Mouse (Mus musculus) T-helper 1 cell (primary cell): ENCODE measurements around the gene Tmub1.

ENCODE experiments used
- in situ Hi-C: fragments of 300-600 bp; cut with MboI, MseI; formaldehyde crosslinking; loops from one replicate; pipeline ENCODE4 v1.15.1; 2025; ENCODE audit warnings: high pct_unique_total_duplicates

Tmub1 gene

GRCm38 (mm10) chr5:24447624-24448298 lies at the start of gene Tmub1:
Gene Tmub1, minus strand, starts transcription at chr5:24447854.
- in situ Hi-C loops = loop anchor here (5.0 kb wide), 1 partner anchor 600 kb away; no protein-coding TSS in a partner anchor

DNA sequence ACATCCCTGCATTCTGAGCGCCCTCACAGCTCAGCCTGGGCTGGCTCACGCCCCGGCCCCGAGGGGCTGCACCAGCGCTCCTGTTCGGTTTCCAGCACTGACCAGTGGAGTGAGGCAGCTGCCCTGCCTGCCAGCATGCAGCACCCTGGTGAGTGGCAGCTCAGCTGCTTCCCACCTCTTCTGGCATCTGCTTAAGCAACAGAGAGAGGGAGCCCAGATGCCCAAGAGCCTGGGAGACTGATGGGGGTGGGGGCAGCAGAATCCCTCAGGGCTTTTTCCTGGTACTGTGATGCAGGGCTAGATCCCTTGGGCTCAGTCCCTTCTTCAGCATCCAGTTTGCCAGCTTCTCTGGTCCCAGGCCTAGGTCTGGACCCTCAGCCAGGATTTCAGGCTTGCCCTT lies 49.1 kb upstream of the Tmub1 start:
- in situ Hi-C loops = no loop called here

DNA sequence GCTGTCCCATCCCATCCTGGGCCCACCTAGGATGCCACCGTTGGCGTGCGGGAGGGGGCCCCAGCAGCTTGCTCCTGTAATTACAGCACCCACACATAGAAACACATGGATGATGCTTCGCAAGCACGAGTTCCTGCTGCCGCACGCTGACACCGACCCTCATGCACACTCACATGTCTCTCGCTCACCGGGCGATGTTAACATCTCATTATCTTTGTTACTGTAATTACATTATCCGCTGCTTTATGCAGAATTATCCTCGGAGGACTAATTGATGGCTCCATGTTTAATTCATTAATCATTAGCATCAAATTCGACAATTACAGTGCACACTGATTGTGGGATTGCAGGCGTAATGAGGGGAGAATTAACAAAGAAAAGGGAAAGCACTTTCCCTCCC lies 47.4 kb upstream of the Tmub1 start:
- in situ Hi-C loops = no loop called here

- in situ Hi-C loops = no loop called here
Observed at GRCm38 (mm10) chr5:24492546-24493285, 45.1 kb upstream of the Tmub1 start.

DNA sequence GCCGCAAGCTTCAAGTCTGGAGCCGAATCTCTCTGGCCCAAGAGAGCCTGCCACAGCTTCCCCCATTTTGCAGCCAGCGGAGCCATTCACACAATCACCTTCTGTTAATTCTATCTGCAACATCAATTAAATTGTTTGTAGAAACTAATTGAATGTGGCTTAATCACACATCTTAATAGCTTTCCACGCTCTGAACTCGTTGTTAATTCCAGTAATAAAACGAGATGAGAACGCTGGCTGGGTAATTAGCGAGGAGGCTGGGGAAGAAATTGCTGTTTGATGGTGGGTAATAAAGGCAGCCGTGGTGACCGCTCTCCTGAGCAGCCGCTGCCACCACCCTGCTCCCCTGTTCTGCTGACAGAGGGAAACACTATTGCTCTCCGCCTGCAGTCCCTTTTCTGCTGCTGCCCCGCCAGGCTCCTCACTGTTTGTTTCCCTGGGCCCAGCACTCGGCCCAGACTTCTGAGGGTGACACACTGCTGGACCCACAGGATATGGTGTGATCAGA lies 42.8 kb upstream of the Tmub1 start:
- in situ Hi-C loops = no loop called here

GRCm38 (mm10) chr5:24486738-24487137 lies 39.1 kb upstream of the Tmub1 start:
- in situ Hi-C loops = no loop called here

DNA sequence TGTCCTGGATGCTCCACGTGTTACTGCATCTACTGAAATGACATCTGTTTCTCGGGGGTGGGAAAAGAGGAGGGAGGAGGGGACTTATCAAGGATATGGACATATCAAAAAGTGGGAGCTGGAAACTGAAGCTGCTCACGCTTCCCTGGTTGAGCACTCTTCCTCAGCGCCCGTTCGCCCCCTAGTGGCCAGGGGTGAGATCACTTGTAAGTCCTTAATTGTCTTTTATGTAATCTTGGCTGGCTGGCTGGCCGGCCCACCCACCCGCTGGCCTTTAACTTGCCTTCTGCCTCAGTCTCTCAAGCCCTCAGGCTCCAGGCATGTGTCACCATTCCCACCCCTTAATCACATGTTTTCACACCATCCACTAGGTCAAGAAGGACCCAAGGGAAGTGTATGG lies 38.4 kb upstream of the Tmub1 start:
- in situ Hi-C loops = no loop called here

- in situ Hi-C loops = no loop called here
Observed at GRCm38 (mm10) chr5:24484963-24485362, 37.3 kb upstream of the Tmub1 start.

- in situ Hi-C loops = no loop called here
Observed at GRCm38 (mm10) chr5:24483326-24483725, 35.7 kb upstream of the Tmub1 start.

DNA sequence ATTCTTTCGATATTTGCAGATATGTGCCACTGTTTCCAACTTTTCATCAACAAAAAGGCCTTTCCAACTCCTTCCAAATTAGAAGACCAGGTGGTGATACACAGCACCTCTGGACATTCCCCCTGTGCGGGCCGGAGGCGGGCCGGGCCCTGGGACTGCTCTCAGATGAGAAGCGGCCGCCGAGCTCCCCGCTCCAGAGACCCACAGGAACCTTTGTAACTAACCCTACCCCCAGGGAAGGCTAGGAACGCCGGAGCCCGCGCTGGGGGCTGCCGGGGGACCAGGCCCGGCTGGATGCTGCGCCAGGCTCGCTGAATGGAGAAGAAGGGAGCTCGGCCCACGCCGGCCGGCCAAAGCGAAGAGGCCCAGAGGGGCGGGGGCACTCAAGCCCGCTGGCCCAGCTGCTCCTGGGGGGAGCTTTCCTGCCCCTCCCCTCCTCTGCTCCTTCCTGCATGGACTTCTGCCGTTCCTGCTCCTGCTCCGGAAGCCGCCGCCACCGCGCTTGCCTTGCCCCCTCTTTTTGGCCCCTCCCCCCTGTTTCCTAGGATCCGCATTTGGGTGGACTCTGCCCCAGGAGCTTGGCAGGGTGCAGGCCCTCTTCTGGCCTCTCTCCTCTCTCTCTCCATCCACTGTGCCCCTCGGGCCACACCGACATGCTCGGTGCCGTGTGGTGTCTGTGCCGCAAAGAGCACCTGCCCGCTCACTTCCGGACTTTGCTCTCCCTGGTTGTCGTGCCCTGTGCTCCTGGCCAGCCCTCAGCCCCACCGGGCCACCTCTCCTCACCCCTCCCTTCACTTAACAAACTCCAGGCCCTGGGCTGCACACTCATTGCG lies 34.8 kb upstream of the Tmub1 start:
- in situ Hi-C loops = no loop called here

DNA sequence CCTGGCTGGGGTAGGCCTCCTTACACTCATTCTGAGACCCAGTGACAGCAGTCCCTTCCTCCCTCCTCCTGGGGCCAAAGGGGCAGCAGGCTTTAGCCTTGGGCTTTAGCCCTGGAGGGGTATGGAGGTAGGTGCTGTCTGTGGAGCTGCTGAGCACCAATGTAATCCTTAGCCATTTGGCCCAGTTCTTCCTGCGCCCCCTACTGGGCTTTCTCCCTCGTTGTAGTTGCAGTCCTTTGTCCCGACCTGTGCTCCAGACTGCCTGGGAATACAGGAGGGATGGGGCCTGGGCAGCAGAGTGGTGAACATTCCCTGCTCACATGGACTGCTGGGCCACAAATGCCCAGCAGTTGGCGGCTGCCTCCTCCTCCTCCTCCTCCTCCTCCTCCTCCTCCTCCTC lies 34.0 kb upstream of the Tmub1 start:
- in situ Hi-C loops = no loop called here

DNA sequence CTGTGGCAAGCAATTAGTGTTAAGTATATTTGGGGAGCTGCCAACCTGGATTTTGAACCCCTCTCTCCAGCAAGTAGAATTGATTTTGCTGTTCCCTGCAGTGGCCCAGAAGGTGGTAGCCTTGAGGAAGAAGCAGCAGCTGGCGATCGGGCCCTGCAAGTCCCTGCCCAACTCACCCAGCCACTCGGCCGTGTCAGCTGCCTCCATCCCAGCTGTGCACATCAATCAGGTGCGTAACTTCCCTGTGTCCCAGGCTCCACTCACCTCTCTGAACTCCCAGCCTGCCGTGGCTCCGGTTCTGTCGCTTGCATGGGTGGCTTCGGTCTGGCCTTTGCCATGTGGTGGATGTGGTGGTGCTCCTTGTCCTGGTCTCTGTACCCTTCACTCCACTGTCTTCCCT lies 30.3 kb upstream of the Tmub1 start:
- in situ Hi-C loops = no loop called here

GRCm38 (mm10) chr5:24475476-24476241 lies 28.0 kb upstream of the Tmub1 start:
- in situ Hi-C loops = no loop called here

DNA sequence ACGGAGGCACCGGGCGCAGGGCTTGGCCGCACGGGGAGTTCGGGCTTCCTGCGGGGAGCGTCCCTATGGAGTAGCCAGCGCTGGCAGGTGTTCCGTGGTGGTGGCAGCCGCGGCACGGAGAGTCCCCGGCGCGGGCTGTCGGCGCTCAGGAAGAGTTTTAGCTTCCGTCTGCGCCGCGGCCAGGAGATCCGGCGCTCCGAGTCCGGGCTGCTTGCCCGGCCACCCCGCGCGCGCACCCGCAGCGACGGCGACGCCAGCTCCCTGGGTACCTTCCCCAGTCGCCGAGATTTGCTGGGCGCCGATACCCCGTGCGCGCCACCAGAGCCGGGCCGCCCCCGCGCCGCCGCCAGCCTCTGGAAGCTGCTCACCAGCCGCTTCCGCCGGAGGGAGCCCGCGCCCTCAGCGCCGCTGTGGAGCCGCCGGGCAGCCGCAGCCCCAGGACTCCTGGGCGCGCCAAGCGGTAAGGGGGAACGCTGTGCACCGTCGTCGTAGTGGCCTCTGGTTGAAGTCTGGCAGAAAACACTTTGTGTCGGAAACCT lies 27.1 kb upstream of the Tmub1 start:
- in situ Hi-C loops = no loop called here

DNA sequence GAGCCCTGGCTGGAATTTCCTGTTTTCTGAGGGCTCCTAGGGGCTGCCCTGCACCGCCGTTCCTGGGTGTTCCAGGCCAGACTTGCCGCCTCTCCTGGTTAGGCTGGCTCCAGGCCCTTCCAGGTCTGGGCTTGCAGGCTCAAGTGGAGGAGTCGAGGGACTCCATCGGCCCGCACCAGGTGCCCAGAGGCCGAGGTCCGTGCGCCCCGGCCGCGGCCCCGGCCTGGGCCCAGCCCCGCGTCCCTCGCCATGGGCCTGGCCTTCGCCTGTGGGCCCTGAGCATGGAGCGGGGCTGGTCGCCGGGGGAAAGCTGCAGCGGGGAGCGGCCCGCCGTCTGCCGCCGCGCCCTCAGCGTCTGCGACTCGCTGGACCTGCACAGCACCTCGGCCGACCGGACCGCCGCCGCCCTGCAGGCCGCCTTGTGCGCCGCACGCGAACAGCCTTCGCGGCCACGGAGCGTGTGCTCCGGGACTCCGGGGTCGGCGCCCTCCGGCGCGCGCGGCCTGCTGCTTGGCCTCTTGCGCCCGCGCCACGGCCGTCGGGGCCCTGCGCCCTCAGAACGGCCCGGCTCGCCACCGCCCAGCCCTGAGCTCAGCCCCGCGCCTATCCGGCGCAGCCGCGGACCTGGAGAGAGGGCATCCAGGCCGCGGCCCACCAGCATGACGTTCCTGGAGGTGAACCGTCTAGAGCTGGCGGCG lies 26.5 kb upstream of the Tmub1 start:
- in situ Hi-C loops = no loop called here

- in situ Hi-C loops = no loop called here
Observed at GRCm38 (mm10) chr5:24472884-24473619, 25.4 kb upstream of the Tmub1 start.

DNA sequence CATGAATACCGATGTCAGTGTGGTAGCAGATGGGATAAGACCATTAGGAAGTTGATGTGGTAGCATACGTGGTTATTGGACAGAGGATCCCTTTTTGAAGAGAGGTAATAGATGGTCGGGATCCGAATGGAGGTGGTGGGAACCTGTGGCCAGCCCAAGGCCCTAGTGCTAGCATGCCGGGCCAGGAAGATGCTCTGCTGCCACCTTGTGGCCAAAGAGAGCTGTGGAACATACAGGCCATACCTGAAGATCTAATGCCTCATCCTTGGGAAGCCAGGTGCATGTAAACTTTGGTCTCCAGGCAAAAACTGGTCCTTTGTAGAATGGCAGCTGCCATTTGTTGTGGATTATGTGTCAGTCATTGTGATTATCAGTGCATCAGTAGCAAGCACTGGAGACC lies 22.9 kb upstream of the Tmub1 start:
- in situ Hi-C loops = no loop called here

DNA sequence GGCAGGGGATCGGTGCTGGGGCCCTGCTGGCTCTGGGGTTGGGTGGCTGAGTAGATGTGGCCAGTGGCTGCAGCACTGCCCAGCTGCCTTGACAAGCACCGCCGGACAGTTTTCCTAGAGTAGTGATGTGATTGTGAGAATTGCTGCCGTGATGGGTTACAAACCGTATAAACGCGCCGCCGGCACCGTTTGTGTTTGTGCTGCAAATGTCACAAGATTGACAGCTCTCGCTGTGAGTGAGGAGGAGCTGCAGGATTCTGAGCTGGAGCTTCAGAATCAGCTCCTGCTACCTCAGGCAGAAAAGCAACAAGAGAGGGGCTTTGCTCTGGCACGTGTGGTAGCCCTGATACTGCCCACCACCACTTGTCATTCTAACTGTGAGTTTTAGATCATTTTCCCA lies 19.1 kb upstream of the Tmub1 start:
- in situ Hi-C loops = no loop called here

- in situ Hi-C loops = no loop called here
Observed at GRCm38 (mm10) chr5:24455613-24456012, 8.0 kb upstream of the Tmub1 start.

- in situ Hi-C loops = no loop called here
Observed at GRCm38 (mm10) chr5:24455076-24455475, 7.4 kb upstream of the Tmub1 start.
